Mouse (Mus musculus): ENCODE measurements around the gene Cdca8. TPM values are rescaled to one million over a fixed set of nuclear protein-coding genes. Genes with fewer than 3 reads are reported as not detected.

Gene Cdca8
- total and polyA plus RNA-seq, 3 experiments: 108 to 202 TPM; not detected in 1

GRCm38 (mm10) chr4:124983893-124984526 is 44.9 kb upstream of the Cdca8 start:
- no peak overlapping the region for H3K27ac ChIP-seq (ENCODE audit: control insufficient read depth, low read depth, low read length)
- peak; percentile 48 for DNase-seq (ENCODE audit: low read depth, low spot score)
- no peaks in the 10 kb centered on the region for H3K36me3 ChIP-seq (ENCODE audit: control insufficient read depth in 1 of 2, insufficient read depth in 2 of 2, low read length in 2 of 2)
- no peaks in the 10 kb centered on the region for H3K4me1 ChIP-seq (ENCODE audit: control insufficient read depth in 1 of 2, insufficient read depth in 2 of 2, low read length in 2 of 2)
- peak; percentile 37 to 68 (median 55) for TF ChIP-seq CTCF (IDR thresholded peaks at IDR 0.05 in 2 of 3, conservative IDR thresholded peaks at IDR 0.05 in 1 of 3; ENCODE audit: control insufficient read depth in 1 of 3, insufficient read depth in 1 of 3, low read depth in 2 of 3, low read length in 3 of 3, poor library complexity in 1 of 3, severe bottlenecking in 1 of 3)
- TF ChIP-seq SMC3 (IDR thresholded peaks at IDR 0.05; ENCODE audit: low read depth, low read length): peak; percentile 26; the same call in 1 of the 2 replicates
- TF ChIP-seq MAX (IDR thresholded peaks at IDR 0.05; ENCODE audit: low read length): no peak
- peak; percentile 28 for TF ChIP-seq RAD21 (IDR thresholded peaks at IDR 0.05; ENCODE audit: low read depth, low read length)
- TF ChIP-seq USF1 (IDR thresholded peaks at IDR 0.05; ENCODE audit: low read depth, low read length): no peak
- no peak for TF ChIP-seq ELF1 (IDR thresholded peaks at IDR 0.05; ENCODE audit: low read depth, low read length)
- H3K9ac ChIP-seq (ENCODE audit: control insufficient read depth, low read depth, low read length, poor library complexity, severe bottlenecking): no peak overlapping the region
- H3K4me3 ChIP-seq (ENCODE audit: control insufficient read depth in 1 of 2, insufficient read depth in 1 of 2, low read depth in 2 of 2, low read length in 2 of 2): no peak overlapping the region
- H3K9me3 ChIP-seq (replicated peaks; ENCODE audit: insufficient read depth, low read length): no peaks in the 10 kb centered on the region
- H3K79me2 ChIP-seq (ENCODE audit: control insufficient read depth, insufficient read depth, low read length, poor library complexity): no peaks in the 10 kb centered on the region
- H3K27me3 ChIP-seq (ENCODE audit: control insufficient read depth in 1 of 2, insufficient read depth in 2 of 2, low read length in 2 of 2): no peaks in the 10 kb centered on the region

- Histone ChIP-seq H3K27me3 (ENCODE audit: control insufficient read depth in 1 of 2, insufficient read depth in 2 of 2, low read length in 2 of 2) (no peaks in the 10 kb centered on the region), H3K27ac (ENCODE audit: control insufficient read depth, low read depth, low read length) (no peak overlapping the region), H3K79me2 (ENCODE audit: control insufficient read depth, insufficient read depth, low read length, poor library complexity) (no peaks in the 10 kb centered on the region), H3K36me3 (ENCODE audit: control insufficient read depth in 1 of 2, insufficient read depth in 2 of 2, low read length in 2 of 2) (no peaks in the 10 kb centered on the region), H3K4me3 (ENCODE audit: control insufficient read depth in 1 of 2, insufficient read depth in 1 of 2, low read depth in 2 of 2, low read length in 2 of 2) (no peak overlapping the region), H3K9ac (ENCODE audit: control insufficient read depth, low read depth, low read length, poor library complexity, severe bottlenecking) (no peak overlapping the region), H3K9me3 (replicated peaks; ENCODE audit: insufficient read depth, low read length) (no peaks in the 10 kb centered on the region), H3K4me1 (ENCODE audit: control insufficient read depth in 1 of 2, insufficient read depth in 2 of 2, low read length in 2 of 2) (no peaks in the 10 kb centered on the region)
- TF ChIP-seq USF2 (IDR thresholded peaks at IDR 0.05; ENCODE audit: borderline replicate concordance in 1 of 2, insufficient read depth in 1 of 2, low read depth in 1 of 2, low read length in 2 of 2) (no peak), ETS1 (IDR thresholded peaks at IDR 0.05; ENCODE audit: low read depth, low read length) (no peak), RAD21 (IDR thresholded peaks at IDR 0.05; ENCODE audit: low read depth, low read length) (no peak), MXI1 (IDR thresholded peaks at IDR 0.05; ENCODE audit: low read depth, low read length) (no peak), NRF1 (IDR thresholded peaks at IDR 0.05; ENCODE audit: insufficient read depth, low read depth, low read length, poor library complexity, severe bottlenecking) (no peak), E2F4 (IDR thresholded peaks at IDR 0.05; ENCODE audit: borderline replicate concordance, low read depth, low read length) (no peak), POLR2AphosphoS5 (IDR thresholded peaks at IDR 0.05; ENCODE audit: borderline replicate concordance, low read depth, low read length) (no peak), KAT2A (conservative IDR thresholded peaks at IDR 0.05; ENCODE audit: low read depth, low read length) (no peak), POLR2AphosphoS2 (IDR thresholded peaks at IDR 0.05; ENCODE audit: low read length) (no peak), MEF2A (IDR thresholded peaks at IDR 0.05; ENCODE audit: extremely low read depth, insufficient replicate concordance, low read depth, low read length, poor library complexity, severe bottlenecking) (no peak), RCOR1 (IDR thresholded peaks at IDR 0.05; ENCODE audit: low read depth, low read length) (no peak), CTCF (IDR thresholded peaks at IDR 0.05 in 2 of 3, conservative IDR thresholded peaks at IDR 0.05 in 1 of 3; ENCODE audit: control insufficient read depth in 1 of 3, insufficient read depth in 1 of 3, low read depth in 2 of 3, low read length in 3 of 3, poor library complexity in 1 of 3, severe bottlenecking in 1 of 3) (no peak), ZC3H11A (IDR thresholded peaks at IDR 0.05; ENCODE audit: low read depth, low read length) (no peak), MAFK (IDR thresholded peaks at IDR 0.05; ENCODE audit: borderline replicate concordance, low read depth, low read length) (no peak), ZMIZ1 (IDR thresholded peaks at IDR 0.05; ENCODE audit: low read depth, low read length) (no peak)
- no peak for DNase-seq (ENCODE audit: low read depth, low spot score)
These were observed 39.1 kb upstream of the Cdca8 start for GRCm38 (mm10) chr4:124978201-124978600.
